Mouse (Mus musculus) lung, adult 2 months (tissue): ENCODE results near the gene Atp6v0b.

Experiments
- CTCF ChIP-seq: fragments of 200-500 bp; IDR thresholded peaks from 2 replicates; pipeline ENCODE4 v1.5.1; 2011; ENCODE audit warnings: mild to moderate bottlenecking, low read length, control low read depth; ENCODE audit not compliant: insufficient read depth
- POLR2A ChIP-seq: fragments of 200-500 bp; IDR thresholded peaks from 2 replicates; pipeline ENCODE4 v1.6.1; 2011; ENCODE audit warnings: low read depth, mild to moderate bottlenecking, control low read depth, low read length, borderline replicate concordance; ENCODE audit errors: extremely low read depth

DNA sequence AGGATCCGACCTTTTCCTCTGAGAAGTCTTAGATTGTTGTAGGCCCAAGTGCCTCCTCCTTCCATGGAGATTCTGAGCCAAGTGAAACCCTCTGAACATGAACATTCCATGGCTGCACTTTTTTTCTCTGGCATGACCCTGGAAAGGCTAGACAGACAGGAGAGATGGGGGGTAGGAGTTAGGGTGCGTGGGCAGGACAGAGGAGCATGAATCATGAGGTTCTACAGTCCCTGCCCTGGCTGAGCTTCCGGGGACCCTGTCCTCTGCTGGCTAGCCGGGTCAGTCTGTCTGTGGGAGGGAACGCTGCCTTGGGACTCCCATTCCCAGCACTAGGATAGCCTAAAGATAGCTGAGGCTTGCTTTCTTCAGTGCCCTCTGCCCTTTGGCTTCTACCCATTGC is 42.7 kb downstream of the Atp6v0b start:
- TF ChIP-seq POLR2A: no peak
- TF ChIP-seq CTCF: no peak
